Mouse (Mus musculus) bone marrow, adult 2 months (tissue): ENCODE results near the gene Styxl1. TPM values are rescaled to one million over a fixed set of nuclear protein-coding genes. Genes with fewer than 3 reads are reported as not detected.

Source experiments
- H3K27ac ChIP-seq: fragments of 200-500 bp; 2 replicates; pipeline ENCODE4 v1.5.1; 2012; ENCODE audit warnings: low read depth, mild to moderate bottlenecking, control low read depth, inconsistent platforms, low read length; ENCODE audit not compliant: control insufficient read depth, poor library complexity, insufficient read depth
- H3K4me1 ChIP-seq: fragments of 200-500 bp; 2 replicates; pipeline ENCODE4 v1.6.1; 2011; ENCODE audit warnings: low read length; ENCODE audit not compliant: control insufficient read depth, insufficient read depth
- H3K4me3 ChIP-seq: fragments of 200-500 bp; replicated peaks from 2 replicates; pipeline ENCODE3; 2011; ENCODE audit warnings: mild to moderate bottlenecking, low read depth, low read length, control low read depth; ENCODE audit not compliant: control insufficient read depth
- CTCF ChIP-seq: fragments of 200-500 bp; IDR thresholded peaks from 2 replicates; pipeline ENCODE4 v1.5.1; 2011; ENCODE audit warnings: low read length, control low read depth; ENCODE audit not compliant: control insufficient read depth, insufficient read depth
- POLR2A ChIP-seq: fragments of 200-500 bp; IDR thresholded peaks from 2 replicates; pipeline ENCODE4 v1.6.1; 2011; ENCODE audit warnings: low read depth, mild to moderate bottlenecking, control low read depth, low read length, borderline replicate concordance; ENCODE audit not compliant: control insufficient read depth
- WGBS: fragments of 180-500 bp; shearing (Covaris S2); methylation state at CpG from one replicate; pipeline ENCODE4 v1.1.7; 2018; 5-methylcytosine and 5-hydroxymethylcytosine counted together
- polyA plus RNA-seq: library from polyadenylated mRNA; stranded (reverse); fragments of >200 nt; gene quantifications from 2 replicates; pipeline ENCODE4 v1.2.4, GENCODE M21; 2011; ENCODE audit warnings: low replicate concordance; ENCODE audit not compliant: missing spikeins, insufficient read depth, insufficient read length

Gene Styxl1
- polyA plus RNA-seq, 1 experiment, result 2.3 TPM

GRCm38 (mm10) chr5:135707039-135707438 lies 71.1 kb downstream of the Styxl1 start:
- H3K27ac ChIP-seq, result no peak overlapping the region
- peaks cover 18% of the 10 kb centered on the region for H3K4me1 ChIP-seq
- TF ChIP-seq CTCF, result no peak
- no peak for TF ChIP-seq POLR2A
- 87% methylated on average over 13 of the region's 13 CpGs for WGBS
- H3K4me3 ChIP-seq, result no peak overlapping the region

GRCm38 (mm10) chr5:135705383-135705782 lies 72.8 kb downstream of the Styxl1 start:
- WGBS, result 78% methylated on average over 4 of the region's 4 CpGs

GRCm38 (mm10) chr5:135703431-135703830 lies 74.8 kb downstream of the Styxl1 start:
- Histone ChIP-seq H3K4me3 (no peak overlapping the region), H3K4me1 (peaks cover 12% of the 10 kb centered on the region), H3K27ac (peak overlapping the region; percentile 87)
- 84% methylated on average over 7 of the region's 7 CpGs for WGBS
- TF ChIP-seq POLR2A, result no peak
- TF ChIP-seq CTCF, result no peak

More at GRCm38 (mm10) chr5:135705383-135705782, 72.8 kb downstream of the Styxl1 start:
- Histone ChIP-seq H3K27ac (no peak overlapping the region), H3K4me1 (peaks cover 14% of the 10 kb centered on the region), H3K4me3 (no peak overlapping the region)
- TF ChIP-seq CTCF (no peak), POLR2A (no peak)

- TF ChIP-seq POLR2A (no peak), CTCF (peak; percentile 67)
- Histone ChIP-seq H3K4me1 (peaks cover 11% of the 10 kb centered on the region), H3K4me3 (no peak overlapping the region), H3K27ac (peak overlapping the region; percentile 87)
- WGBS, result 3% methylated on average over 15 of the region's 15 CpGs
Measured at GRCm38 (mm10) chr5:135702682-135703192, 75.4 kb downstream of the Styxl1 start.

- no peak overlapping the region for H3K4me3 ChIP-seq
- peak overlapping the region; percentile 46 for H3K27ac ChIP-seq
- TF ChIP-seq POLR2A (no peak), CTCF (no peak)
- H3K4me1 ChIP-seq, result peaks cover 11% of the 10 kb centered on the region
- 39% methylated on average over 6 of the region's 6 CpGs for WGBS
Measured at GRCm38 (mm10) chr5:135702190-135702589, 76.0 kb downstream of the Styxl1 start.

GRCm38 (mm10) chr5:135701601-135702000 lies 76.6 kb downstream of the Styxl1 start:
- TF ChIP-seq POLR2A (no peak), CTCF (no peak)
- no peak overlapping the region for H3K4me3 ChIP-seq
- H3K27ac ChIP-seq, result no peak overlapping the region; the same call in 1 of the 2 replicates
- WGBS, result 91% methylated on average over 4 of the region's 4 CpGs
- H3K4me1 ChIP-seq, result peaks cover 11% of the 10 kb centered on the region

GRCm38 (mm10) chr5:135697711-135698111 lies 80.5 kb downstream of the Styxl1 start:
- WGBS, result 61% methylated on average over 5 of the region's 5 CpGs
- no peak overlapping the region for H3K27ac ChIP-seq
- TF ChIP-seq CTCF (no peak), POLR2A (no peak)
- no peak overlapping the region for H3K4me3 ChIP-seq
- H3K4me1 ChIP-seq, result peaks cover 6% of the 10 kb centered on the region

Other genes starting within 250 kb of the Styxl1 start
- 7.8 and 14.5 TPM in 2 replicates for gene Hip1, start 233.3 kb downstream of the Styxl1 start, polyA plus RNA-seq
- not detected in 2 replicates for gene Ccl26, start 214.8 kb downstream of the Styxl1 start, polyA plus RNA-seq
- not detected in 2 replicates for gene Ccl24, start 205.3 kb downstream of the Styxl1 start, polyA plus RNA-seq
- 2.7 and 10.5 TPM in 2 replicates for gene Rhbdd2, start 145.8 kb downstream of the Styxl1 start, polyA plus RNA-seq
- gene Por, start 108.4 kb downstream of the Styxl1 start, polyA plus RNA-seq, result 17.6 and 28.4 TPM in 2 replicates
- 19.0 and 74.1 TPM in 2 replicates for gene Tmem120a, start 33.9 kb downstream of the Styxl1 start, polyA plus RNA-seq
- gene Mdh2, start 95 bp upstream of the Styxl1 start, polyA plus RNA-seq, result 109 and 132 TPM in 2 replicates
- not detected in 2 replicates for gene Srrm3, start 28.5 kb upstream of the Styxl1 start, polyA plus RNA-seq
- gene Hspb1, start 109.5 kb upstream of the Styxl1 start, polyA plus RNA-seq, result 1.5 and 71.0 TPM in 2 replicates
- gene Ywhag, start 156.2 kb upstream of the Styxl1 start, polyA plus RNA-seq, result 26.9 and 58.1 TPM in 2 replicates
- 1.1 and 4.0 TPM in 2 replicates for gene Ssc4d, start 196.1 kb upstream of the Styxl1 start, polyA plus RNA-seq
- gene Zp3, start 201.7 kb upstream of the Styxl1 start, polyA plus RNA-seq, result not detected in 2 replicates
- 6.9 and 9.3 TPM in 2 replicates for gene Dtx2, start 216.4 kb upstream of the Styxl1 start, polyA plus RNA-seq